Mouse (Mus musculus) forebrain, embryonic 13.5 days (tissue): Measurements from ENCODE around the gene Esyt2. TPM values are rescaled to one million over a fixed set of nuclear protein-coding genes. Genes with fewer than 3 reads are reported as not detected.

Experiments used
- ATAC-seq: fragments of 200-750 bp; cut with Nextera tagmentation; 2 replicates; pipeline ENCODE4 v1.8.0; 2017
- H3K27ac ChIP-seq: fragments of 300-500 bp; sonication (generic); 2 replicates; pipeline ENCODE4 v1.5.1; 2015; ENCODE audit warnings: inconsistent platforms, mild to moderate bottlenecking, moderate library complexity
- H3K27me3 ChIP-seq: fragments of 300-500 bp; sonication (generic); 2 replicates; pipeline ENCODE4 v1.6.1; 2015; ENCODE audit warnings: mild to moderate bottlenecking, inconsistent platforms
- H3K36me3 ChIP-seq: fragments of 300-500 bp; sonication (generic); 2 replicates; pipeline ENCODE4 v1.6.1; 2015; ENCODE audit warnings: mild to moderate bottlenecking, inconsistent platforms; ENCODE audit not compliant: poor library complexity, severe bottlenecking
- H3K4me1 ChIP-seq: fragments of 300-500 bp; sonication (generic); 2 replicates; pipeline ENCODE4 v1.6.1; 2015; ENCODE audit warnings: inconsistent platforms
- H3K4me2 ChIP-seq: fragments of 300-500 bp; sonication (generic); 2 replicates; pipeline ENCODE4 v1.6.1; 2015; ENCODE audit warnings: inconsistent platforms, mild to moderate bottlenecking, moderate library complexity
- H3K4me3 ChIP-seq: fragments of 300-500 bp; sonication (generic); 2 replicates; pipeline ENCODE4 v1.5.1; 2015; ENCODE audit warnings: mild to moderate bottlenecking, inconsistent platforms
- H3K9ac ChIP-seq: fragments of 300-500 bp; sonication (generic); 2 replicates; pipeline ENCODE4 v1.6.1; 2015; ENCODE audit warnings: mild to moderate bottlenecking, inconsistent platforms
- H3K9me3 ChIP-seq: fragments of 300-500 bp; sonication (generic); replicated peaks from 2 replicates; pipeline ENCODE4 v1.6.1; 2016; ENCODE audit warnings: inconsistent platforms
- WGBS: fragments of 180-500 bp; shearing (Covaris S2); methylation state at CpG from one replicate; pipeline ENCODE4 v1.1.7; 2015; 5-methylcytosine and 5-hydroxymethylcytosine counted together
- polyA plus RNA-seq: library from polyadenylated mRNA; unstranded; fragments of >200 nt; fragmentation: Nextera tagmentation; extraction: Ambion mirVana; gene quantifications from 2 replicates; pipeline ENCODE4 v1.2.1, GENCODE M21; 2015

Esyt2 gene
- polyA plus RNA-seq, 1 experiment from 2014 or later: 9.9 TPM

GRCm38 (mm10) chr12:116281427-116282281, 658 bp downstream of the Esyt2 start:
- Histone ChIP-seq H3K27ac (peak overlapping the region; percentile 97), H3K4me1 (peaks cover 16% of the 10 kb centered on the region), H3K4me3 (peak overlapping the region; percentile 79), H3K27me3 (no peaks in the 10 kb centered on the region), H3K36me3 (no peaks in the 10 kb centered on the region), H3K9ac (peak overlapping the region; percentile 89), H3K9me3 (no peaks in the 10 kb centered on the region), H3K4me2 (peak overlapping the region; percentile 99)
- WGBS: under 1% methylated on average over 55 of the region's 55 CpGs
- ATAC-seq: peak; percentile 2; the same call in 1 of the 2 replicates

GRCm38 (mm10) chr12:116282856-116283255, 1.9 kb downstream of the Esyt2 start:
- ATAC-seq: no peak
- no peak overlapping the region for H3K9ac ChIP-seq
- no peak overlapping the region for H3K27ac ChIP-seq
- H3K4me1 ChIP-seq: peaks cover 16% of the 10 kb centered on the region
- WGBS: 98% methylated on average over 2 of the region's 2 CpGs
- no peaks in the 10 kb centered on the region for H3K9me3 ChIP-seq
- H3K4me2 ChIP-seq: 0 out of 2 replicates have a peak overlapping the region, but pooled peaks have one; percentile 14
- no peaks in the 10 kb centered on the region for H3K36me3 ChIP-seq
- H3K4me3 ChIP-seq: no peak overlapping the region
- H3K27me3 ChIP-seq: no peaks in the 10 kb centered on the region

DNA sequence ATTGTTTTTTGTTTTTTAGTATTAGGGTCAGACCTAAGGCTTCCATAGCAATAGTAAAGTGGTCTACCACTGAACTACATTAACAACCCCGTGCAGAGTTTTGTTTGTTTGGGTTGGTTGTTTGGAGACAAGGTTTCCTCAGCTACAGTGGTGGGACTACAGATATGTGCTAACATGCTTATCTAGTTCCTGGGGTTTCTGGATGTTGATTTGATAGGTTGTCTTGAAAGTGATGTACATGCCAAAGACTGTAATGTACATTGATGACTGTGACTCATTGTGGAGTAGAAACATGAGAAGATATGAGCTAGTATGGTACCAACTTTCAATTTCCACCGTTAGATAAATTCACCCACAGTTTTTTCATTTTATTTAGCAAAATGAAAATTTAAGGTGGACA, 2.5 kb downstream of the Esyt2 start:
- no peak overlapping the region for H3K4me3 ChIP-seq
- H3K9ac ChIP-seq: no peak overlapping the region
- no peaks in the 10 kb centered on the region for H3K36me3 ChIP-seq
- no peak overlapping the region for H3K27ac ChIP-seq
- no peaks in the 10 kb centered on the region for H3K9me3 ChIP-seq
- no peak for ATAC-seq
- no peak overlapping the region for H3K4me2 ChIP-seq
- no peaks in the 10 kb centered on the region for H3K27me3 ChIP-seq
- WGBS: 91% methylated on average over 2 of the region's 2 CpGs
- H3K4me1 ChIP-seq: peaks cover 16% of the 10 kb centered on the region

GRCm38 (mm10) chr12:116293185-116293584, 12.2 kb downstream of the Esyt2 start:
- no peak for ATAC-seq
- Histone ChIP-seq H3K27me3 (no peaks in the 10 kb centered on the region), H3K27ac (no peak overlapping the region), H3K9me3 (no peaks in the 10 kb centered on the region), H3K4me2 (no peak overlapping the region), H3K36me3 (no peaks in the 10 kb centered on the region), H3K9ac (no peak overlapping the region), H3K4me3 (no peak overlapping the region), H3K4me1 (no peaks in the 10 kb centered on the region)
- 86% methylated on average over 2 of the region's 2 CpGs for WGBS

GRCm38 (mm10) chr12:116293599-116294292, 12.8 kb downstream of the Esyt2 start:
- Histone ChIP-seq H3K4me3 (no peak overlapping the region), H3K9ac (no peak overlapping the region), H3K36me3 (no peaks in the 10 kb centered on the region), H3K27ac (no peak overlapping the region), H3K4me1 (no peaks in the 10 kb centered on the region), H3K9me3 (no peaks in the 10 kb centered on the region), H3K4me2 (no peak overlapping the region), H3K27me3 (no peaks in the 10 kb centered on the region)
- ATAC-seq: no peak
- 84% methylated on average over 4 of the region's 4 CpGs for WGBS

DNA sequence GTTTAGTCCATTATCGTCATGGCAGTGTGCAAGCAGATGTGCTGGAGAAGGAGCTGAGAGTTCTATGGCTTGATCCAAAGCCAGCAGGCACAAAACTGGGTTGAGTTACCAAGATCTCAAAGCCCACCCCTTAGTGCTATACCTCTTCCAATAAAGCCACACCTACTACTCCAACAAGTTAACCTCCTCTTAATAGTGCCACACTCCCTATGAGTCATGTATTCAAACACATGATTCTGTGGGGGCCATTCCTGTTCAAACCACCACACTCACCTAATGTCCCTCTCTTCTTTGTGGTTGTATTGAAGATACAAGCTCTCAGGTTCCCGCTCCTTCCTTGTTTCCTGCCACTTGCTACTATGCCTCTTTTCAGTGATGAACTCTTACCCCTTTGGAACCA, 18.9 kb downstream of the Esyt2 start:
- Histone ChIP-seq H3K4me3 (no peak overlapping the region), H3K4me1 (no peaks in the 10 kb centered on the region), H3K27ac (no peak overlapping the region), H3K36me3 (no peaks in the 10 kb centered on the region), H3K4me2 (no peak overlapping the region), H3K9me3 (no peaks in the 10 kb centered on the region), H3K27me3 (no peaks in the 10 kb centered on the region), H3K9ac (no peak overlapping the region)
- no peak for ATAC-seq
- 94% methylated on average over 2 of the region's 2 CpGs for WGBS

GRCm38 (mm10) chr12:116302181-116302580, 21.2 kb downstream of the Esyt2 start:
- no peak for ATAC-seq
- Histone ChIP-seq H3K27ac (no peak overlapping the region), H3K27me3 (no peaks in the 10 kb centered on the region), H3K9ac (no peak overlapping the region), H3K4me1 (no peaks in the 10 kb centered on the region), H3K9me3 (no peaks in the 10 kb centered on the region), H3K36me3 (no peaks in the 10 kb centered on the region), H3K4me3 (no peak overlapping the region), H3K4me2 (no peak overlapping the region)

GRCm38 (mm10) chr12:116306042-116306441, 25.0 kb downstream of the Esyt2 start:
- ATAC-seq: no peak
- H3K4me3 ChIP-seq: no peak overlapping the region
- H3K4me1 ChIP-seq: no peaks in the 10 kb centered on the region
- H3K9me3 ChIP-seq: no peaks in the 10 kb centered on the region
- no peak overlapping the region for H3K27ac ChIP-seq
- no peak overlapping the region for H3K9ac ChIP-seq
- no peaks in the 10 kb centered on the region for H3K36me3 ChIP-seq
- no peaks in the 10 kb centered on the region for H3K27me3 ChIP-seq
- no peak overlapping the region for H3K4me2 ChIP-seq
- 80% methylated on average over 1 of the region's 1 CpGs for WGBS

- Histone ChIP-seq H3K4me1 (no peaks in the 10 kb centered on the region), H3K4me2 (no peak overlapping the region), H3K9me3 (no peaks in the 10 kb centered on the region), H3K27ac (no peak overlapping the region), H3K9ac (no peak overlapping the region), H3K36me3 (no peaks in the 10 kb centered on the region), H3K4me3 (no peak overlapping the region), H3K27me3 (no peaks in the 10 kb centered on the region)
- ATAC-seq: no peak
- 94% methylated on average over 3 of the region's 3 CpGs for WGBS
Observed at GRCm38 (mm10) chr12:116307870-116308269, 26.9 kb downstream of the Esyt2 start.

DNA sequence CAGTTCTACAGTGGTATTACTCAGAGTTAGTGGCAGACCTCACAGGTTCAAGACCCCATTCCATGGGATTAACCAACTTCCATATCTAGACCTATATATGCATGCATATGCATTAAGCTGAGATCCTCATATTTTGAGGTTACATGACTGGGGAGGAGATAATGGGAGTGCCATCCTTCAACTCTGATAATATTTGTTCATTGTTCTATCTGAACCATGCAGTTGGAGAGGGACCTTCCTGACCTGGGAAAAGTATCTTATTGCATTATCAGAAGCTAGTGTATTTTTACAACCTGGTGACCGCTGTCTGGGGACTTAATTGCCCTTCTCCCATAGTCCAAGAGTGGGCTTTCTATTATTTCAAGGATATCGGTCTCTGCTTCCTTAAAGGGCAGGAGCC, 27.6 kb downstream of the Esyt2 start:
- Histone ChIP-seq H3K4me2 (no peak overlapping the region), H3K4me1 (no peaks in the 10 kb centered on the region), H3K4me3 (no peak overlapping the region), H3K9ac (no peak overlapping the region), H3K27ac (no peak overlapping the region), H3K36me3 (no peaks in the 10 kb centered on the region), H3K27me3 (no peaks in the 10 kb centered on the region), H3K9me3 (no peaks in the 10 kb centered on the region)
- 85% methylated on average over 2 of the region's 2 CpGs for WGBS
- no peak for ATAC-seq

GRCm38 (mm10) chr12:116313816-116314215, 32.8 kb downstream of the Esyt2 start:
- Histone ChIP-seq H3K27me3 (no peaks in the 10 kb centered on the region), H3K36me3 (no peaks in the 10 kb centered on the region), H3K4me3 (no peak overlapping the region), H3K9ac (no peak overlapping the region), H3K9me3 (no peaks in the 10 kb centered on the region), H3K4me2 (no peak overlapping the region), H3K27ac (no peak overlapping the region), H3K4me1 (no peaks in the 10 kb centered on the region)
- no peak for ATAC-seq
- 95% methylated on average over 1 of the region's 1 CpGs for WGBS

- no peak overlapping the region for H3K4me3 ChIP-seq
- H3K9ac ChIP-seq: no peak overlapping the region
- no peaks in the 10 kb centered on the region for H3K36me3 ChIP-seq
- no peak for ATAC-seq
- no peaks in the 10 kb centered on the region for H3K9me3 ChIP-seq
- 90% methylated on average over 3 of the region's 3 CpGs for WGBS
- H3K27ac ChIP-seq: no peak overlapping the region
- no peaks in the 10 kb centered on the region for H3K27me3 ChIP-seq
- no peak overlapping the region for H3K4me2 ChIP-seq
- no peaks in the 10 kb centered on the region for H3K4me1 ChIP-seq
Observed at GRCm38 (mm10) chr12:116315498-116315897, 34.5 kb downstream of the Esyt2 start.
